Mouse (Mus musculus): ENCODE results near the gene Olfr441. TPM values are rescaled to one million over a fixed set of nuclear protein-coding genes. Genes with fewer than 3 reads are reported as not detected.
"Not testable (repeated sequence)": the region's sequence is repeated elsewhere in the genome, so short reads cannot be mapped to it uniquely, and the experiment has no call there.

The Olfr441 gene
- not detected in 2 replicates for polyA plus RNA-seq (2012; rRNA removed)

GRCm38 (mm10) chr6:43106069-43106468 lies at the start of gene Olfr441:
Olfr441 (plus strand) TSS chr6:43106369.
- DNase-seq (ENCODE audit: low spot score), result not testable (repeated sequence)

GRCm38 (mm10) chr6:43078750-43079149 lies 27.4 kb upstream of the Olfr441 start:
- no peak for DNase-seq (ENCODE audit: low spot score)

GRCm38 (mm10) chr6:43081405-43081804 lies 24.8 kb upstream of the Olfr441 start:
- not testable (repeated sequence) for DNase-seq (ENCODE audit: low spot score)

GRCm38 (mm10) chr6:43146267-43146666 lies 40.1 kb downstream of the Olfr441 start, which contains the start of gene Olfr237-ps1:
Olfr237-ps1 (plus strand) TSS chr6:43146567.
- DNase-seq (ENCODE audit: low spot score), result not testable (repeated sequence)

GRCm38 (mm10) chr6:43159502-43159901 lies 53.3 kb downstream of the Olfr441 start:
- DNase-seq (ENCODE audit: low spot score), result no peak

GRCm38 (mm10) chr6:43162982-43163381 lies 56.8 kb downstream of the Olfr441 start, which contains the start of gene Olfr437:
Olfr437 (plus strand) TSS chr6:43163282.
- no peak for DNase-seq (ENCODE audit: low spot score)

- no peak for DNase-seq (ENCODE audit: low spot score)
Observed at GRCm38 (mm10) chr6:43167246-43167645, 61.1 kb downstream of the Olfr441 start.

Other genes with a start within 250 kb of the Olfr441 start
- gene Olfr448, start 215.9 kb upstream of the Olfr441 start, polyA plus RNA-seq (2012; rRNA removed), result not detected in 2 replicates
- gene Olfr447, start 197.5 kb upstream of the Olfr441 start, polyA plus RNA-seq (2012; rRNA removed), result not detected in 2 replicates
- gene Olfr446, start 185.0 kb upstream of the Olfr441 start, polyA plus RNA-seq (2012; rRNA removed), result not detected in 2 replicates
- gene Olfr444, start 157.3 kb upstream of the Olfr441 start, polyA plus RNA-seq (2012; rRNA removed), result not detected in 2 replicates
- not detected in 2 replicates for gene Olfr237-ps1, start 40.2 kb downstream of the Olfr441 start, polyA plus RNA-seq (2012; rRNA removed)
- gene Olfr437, start 56.9 kb downstream of the Olfr441 start, polyA plus RNA-seq (2012; rRNA removed), result not detected in 2 replicates
- gene Olfr13, start 65.8 kb downstream of the Olfr441 start, polyA plus RNA-seq (2012; rRNA removed), result not detected in 2 replicates
- gene Olfr435, start 90.8 kb downstream of the Olfr441 start, polyA plus RNA-seq (2012; rRNA removed), result not detected in 2 replicates
- gene Olfr434, start 106.7 kb downstream of the Olfr441 start, polyA plus RNA-seq (2012; rRNA removed), result not detected in 2 replicates
- not detected in 2 replicates for gene Olfr47, start 125.2 kb downstream of the Olfr441 start, polyA plus RNA-seq (2012; rRNA removed)
- 41.3 and 43.3 TPM in 2 replicates for gene Arhgef5, start 159.2 kb downstream of the Olfr441 start, polyA plus RNA-seq (2012; rRNA removed)
- gene Nobox, start 203.2 kb downstream of the Olfr441 start, polyA plus RNA-seq (2012; rRNA removed), result 0.12 and 0.18 TPM in 2 replicates

Measured in urinary bladder, adult 2 months (tissue).